In the genomic region with DNA sequence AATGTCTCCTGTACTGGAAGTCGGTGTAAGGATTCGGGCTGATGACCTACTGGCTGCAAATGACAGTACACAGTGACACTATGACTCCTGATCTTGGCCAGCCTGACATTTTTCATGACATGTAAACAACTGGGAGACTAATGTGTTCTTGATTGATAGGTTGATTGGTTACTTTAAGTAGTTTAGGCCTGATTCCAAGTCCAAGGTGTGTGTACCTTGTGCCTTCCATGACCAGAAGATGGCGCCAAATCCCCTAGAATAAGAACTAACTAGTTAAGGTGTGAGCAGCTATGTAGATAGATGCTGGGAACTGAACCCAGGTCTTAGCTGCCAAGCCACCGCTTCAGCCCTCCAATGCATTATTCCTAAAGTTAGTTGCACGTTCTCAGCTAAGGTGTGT, we compare ENCODE assay signal across 10 mouse cellular contexts. TPM values are rescaled to one million over a fixed set of nuclear protein-coding genes. Genes with fewer than 3 reads are reported as not detected.
A peak's percentile ranks its signal among the peaks of the same experiment; 100 is the strongest.
DNase-seq lines count a peak whose midpoint lies in the region; ATAC-seq and TF ChIP-seq lines count a peak whose summit lies in the region.
"Had no signal": no experiment of that assay in that cellular context is flagged by ENCODE, and none has a peak within 500 bp of the region (broad histone marks: within the 10 kb centered on the region; RNA-seq: fewer than 3 reads in every experiment).

No protein-coding gene starts in this region.

- DNase-seq in kidney, adult 11 months, result peak; percentile 26
- peak; percentile 89 for DNase-seq in ES-CJ7 (ENCODE audit: low read depth, low spot score)
- peak; percentile 75 for DNase-seq in c-Kit-negative CD71-positive TER-119-positive erythroid progenitor cells, embryonic 14.5 days (ENCODE audit: low read depth, low spot score)
- DNase-seq in lung, embryonic 14.5 days, result peak; percentile 67
- peak; percentile 54 for DNase-seq in stomach, postnatal 0 days (ENCODE audit: low spot score)
- no peak for DNase-seq in gastrocnemius, postnatal 36 days

- no peak overlapping the region for H3K9ac ChIP-seq in kidney, embryonic 16.5 days (replicated peaks; ENCODE audit: low read length)
- no peak overlapping the region for H3K9ac ChIP-seq in lung, embryonic 14.5 days
- no peak overlapping the region for H3K9ac ChIP-seq in stomach, postnatal 0 days (ENCODE audit: low read length)

- no peak for TF ChIP-seq EP300 in stomach, postnatal 0 days (optimal IDR thresholded peaks at IDR 0.05)

- ATAC-seq in kidney, embryonic 16.5 days (ENCODE audit: low FRiP score, low TSS enrichment), result no peak
- peak; percentile 46 for ATAC-seq in granulocyte monocyte progenitor cell, adult 5-6 weeks (replicated peaks; ENCODE audit: poor library complexity, severe bottlenecking)
- no peak for ATAC-seq in lung, embryonic 14.5 days (ENCODE audit: insufficient read depth)
- ATAC-seq in stomach, postnatal 0 days (ENCODE audit: low FRiP score, low TSS enrichment), result no peak

- WGBS in kidney, embryonic 16.5 days, result 70% methylated on average over 5 of the region's 5 CpGs
- 66% methylated on average over 5 of the region's 5 CpGs for WGBS in lung, embryonic 14.5 days
- 66% methylated on average over 5 of the region's 5 CpGs for WGBS in stomach, postnatal 0 days

- H3K4me1 ChIP-seq in kidney, embryonic 16.5 days (ENCODE audit: insufficient read depth, low read length), result peaks cover 10% of the 10 kb centered on the region
- H3K4me1 ChIP-seq in lung, embryonic 14.5 days (ENCODE audit: insufficient read depth), result no peaks in the 10 kb centered on the region
- no peaks in the 10 kb centered on the region for H3K4me1 ChIP-seq in stomach, postnatal 0 days (replicated peaks; ENCODE audit: control insufficient read depth, insufficient read depth)

- intact Hi-C loops in gastrocnemius, postnatal 36 days (cut with DNase I), result no loop called here

- no peak overlapping the region for H3K4me2 ChIP-seq in kidney, embryonic 16.5 days (replicated peaks; ENCODE audit: low read depth, low read length)
- H3K4me2 ChIP-seq in lung, embryonic 14.5 days, result no peak overlapping the region
- no peak overlapping the region for H3K4me2 ChIP-seq in stomach, postnatal 0 days (replicated peaks; ENCODE audit: low read depth)

- no peak overlapping the region for H3K27ac ChIP-seq in kidney, embryonic 16.5 days (ENCODE audit: low read length)
- no peak overlapping the region for H3K27ac ChIP-seq in lung, embryonic 14.5 days (ENCODE audit: low read depth)
- H3K27ac ChIP-seq in stomach, postnatal 0 days (replicated peaks), result no peak overlapping the region

- H3K36me3 ChIP-seq in kidney, embryonic 16.5 days (ENCODE audit: insufficient read depth, low read length), result 0 out of 2 replicates have a peak, but pooled peaks cover 10% of the 10 kb centered on the region
- peaks cover 9% of the 10 kb centered on the region for H3K36me3 ChIP-seq in lung, embryonic 14.5 days (ENCODE audit: insufficient read depth)
- H3K36me3 ChIP-seq in stomach, postnatal 0 days (ENCODE audit: control insufficient read depth, insufficient read depth, low read length), result no peaks in the 10 kb centered on the region

- H3K9me3 ChIP-seq in kidney, embryonic 16.5 days (ENCODE audit: low read length), result no peaks in the 10 kb centered on the region
- no peaks in the 10 kb centered on the region for H3K9me3 ChIP-seq in lung, embryonic 14.5 days (ENCODE audit: low read depth, low read length)
- no peaks in the 10 kb centered on the region for H3K9me3 ChIP-seq in stomach, postnatal 0 days (ENCODE audit: control insufficient read depth, low read length)

- peak; percentile 59 for TF ChIP-seq CTCF in lung, embryonic 14.5 days (IDR thresholded peaks at IDR 0.05; ENCODE audit: low read depth)
- peak; percentile 71 for TF ChIP-seq CTCF in stomach, postnatal 0 days (IDR thresholded peaks at IDR 0.05; ENCODE audit: low read depth)

- H3K27me3 ChIP-seq in kidney, embryonic 16.5 days (ENCODE audit: insufficient read depth, low read length), result no peaks in the 10 kb centered on the region
- H3K27me3 ChIP-seq in lung, embryonic 14.5 days (ENCODE audit: insufficient read depth, low read length), result no peaks in the 10 kb centered on the region
- H3K27me3 ChIP-seq in stomach, postnatal 0 days (ENCODE audit: control insufficient read depth, insufficient read depth, low read length), result no peaks in the 10 kb centered on the region
- H3K27me3 ChIP-seq: megakaryocyte, embryonic 14.5 days had no signal

- no peak overlapping the region for H3K4me3 ChIP-seq in kidney, embryonic 16.5 days (ENCODE audit: low read length)
- no peak overlapping the region for H3K4me3 ChIP-seq in lung, embryonic 14.5 days (ENCODE audit: low read depth, low read length)
- no peak overlapping the region for H3K4me3 ChIP-seq in stomach, postnatal 0 days (ENCODE audit: low read depth, low read length)

RNA-seq across cellular contexts. Expression of a gene that starts 13.9 kb away (rescaled TPM):
- not detected in 2 replicates for polyA plus RNA-seq in kidney, embryonic 16.5 days (2015; fragmentation: Nextera tagmentation; extraction: Ambion mirVana)
- total RNA-seq in granulocyte monocyte progenitor cell, adult 5-6 weeks (2014; fragmentation: Nextera tagmentation), result not detected in 2 replicates
- 0.26 TPM in 1 of 2 replicates, not detected in the other for total RNA-seq in granulocyte monocyte progenitor cell, adult 5-6 weeks (2017)
- 0.28 TPM in 1 of 2 replicates, not detected in the other for polyA plus RNA-seq in lung, embryonic 14.5 days (2014; fragmentation: Nextera tagmentation; extraction: Ambion mirVana)
- 0.19 TPM in 1 of 2 replicates, not detected in the other for polyA plus RNA-seq in stomach, postnatal 0 days (2015; fragmentation: Nextera tagmentation; extraction: Ambion mirVana)
- total RNA-seq in gastrocnemius, postnatal 36 days (2021), result not detected
- polyA plus RNA-seq: frontal cortex, adult 2 months had no signal

RNA-seq across cellular contexts. Expression of a gene that starts 44.1 kb away (rescaled TPM):
- polyA plus RNA-seq in kidney, embryonic 16.5 days (2015; fragmentation: Nextera tagmentation; extraction: Ambion mirVana), result 3.6 and 4.6 TPM in 2 replicates
- 12.2 and 13.6 TPM in 2 replicates for total RNA-seq in granulocyte monocyte progenitor cell, adult 5-6 weeks (2014; fragmentation: Nextera tagmentation)
- 7.6 and 12.2 TPM in 2 replicates for total RNA-seq in granulocyte monocyte progenitor cell, adult 5-6 weeks (2017)
- polyA plus RNA-seq in lung, embryonic 14.5 days (2014; fragmentation: Nextera tagmentation; extraction: Ambion mirVana), result 5.1 and 5.5 TPM in 2 replicates
- 3.0 and 3.4 TPM in 2 replicates for polyA plus RNA-seq in stomach, postnatal 0 days (2015; fragmentation: Nextera tagmentation; extraction: Ambion mirVana)
- 10 to 100 TPM in 1 of 2 experiments, 1 to 10 TPM in 1; 8.0 to 10.6 TPM for total RNA-seq in gastrocnemius, postnatal 36 days (2021)

RNA-seq across cellular contexts. Expression of a gene that starts 50.8 kb away (rescaled TPM):
- polyA plus RNA-seq in kidney, embryonic 16.5 days (2015; fragmentation: Nextera tagmentation; extraction: Ambion mirVana), result 44.8 and 44.9 TPM in 2 replicates
- 27.3 and 31.5 TPM in 2 replicates for total RNA-seq in granulocyte monocyte progenitor cell, adult 5-6 weeks (2014; fragmentation: Nextera tagmentation)
- 25.5 TPM in 2 replicates for total RNA-seq in granulocyte monocyte progenitor cell, adult 5-6 weeks (2017)
- polyA plus RNA-seq in lung, embryonic 14.5 days (2014; fragmentation: Nextera tagmentation; extraction: Ambion mirVana), result 53.8 and 54.1 TPM in 2 replicates
- 23.1 and 24.2 TPM in 2 replicates for polyA plus RNA-seq in stomach, postnatal 0 days (2015; fragmentation: Nextera tagmentation; extraction: Ambion mirVana)
- total RNA-seq in gastrocnemius, postnatal 36 days (2021), result 1 to 10 TPM; 7.0 to 8.6 TPM

Comparison
In these comparisons a context has a peak if more than half of its experiments do, and no peak if none do; other contexts are left out.
1. DNase-seq: peak in kidney, adult 11 months (single experiment), ES-CJ7 (single experiment), c-Kit-negative CD71-positive TER-119-positive erythroid progenitor cells, embryonic 14.5 days (single experiment), lung, embryonic 14.5 days (single experiment) and stomach, postnatal 0 days (single experiment); none in gastrocnemius, postnatal 36 days (0 of 2).